Mouse (Mus musculus) limb, embryonic 12.5 days (tissue): ENCODE results near the gene Lif. TPM values are rescaled to one million over a fixed set of nuclear protein-coding genes. Genes with fewer than 3 reads are reported as not detected.
A peak's percentile ranks its signal among the peaks of the same experiment; 100 is the strongest.

ENCODE experiments used
- ATAC-seq: fragments of 200-750 bp; cut with Nextera tagmentation; 2 replicates; pipeline ENCODE4 v1.8.0; 2017; ENCODE audit warnings: low read depth, moderate TSS enrichment; ENCODE audit not compliant: insufficient number of reproducible peaks, insufficient read depth, low FRiP score, low TSS enrichment
- H3K27ac ChIP-seq: fragments of 300-500 bp; sonication (generic); 2 replicates; pipeline ENCODE4 v1.5.1; 2016; ENCODE audit warnings: mild to moderate bottlenecking, moderate library complexity
- H3K27me3 ChIP-seq: fragments of 300-500 bp; sonication (generic); 2 replicates; pipeline ENCODE4 v1.6.1; 2016; ENCODE audit warnings: mild to moderate bottlenecking, moderate library complexity
- H3K36me3 ChIP-seq: fragments of 300-500 bp; sonication (generic); 2 replicates; pipeline ENCODE4 v1.6.1; 2016; ENCODE audit warnings: mild to moderate bottlenecking, moderate library complexity
- H3K4me1 ChIP-seq: fragments of 300-500 bp; sonication (generic); replicated peaks from 2 replicates; pipeline ENCODE4 v1.6.1; 2016
- H3K4me2 ChIP-seq: fragments of 300-500 bp; sonication (generic); 2 replicates; pipeline ENCODE4 v1.6.1; 2016; ENCODE audit warnings: mild to moderate bottlenecking, moderate library complexity
- H3K4me3 ChIP-seq: fragments of 300-500 bp; sonication (generic); replicated peaks from 2 replicates; pipeline ENCODE4 v1.5.1; 2016; ENCODE audit warnings: mild to moderate bottlenecking
- H3K9ac ChIP-seq: fragments of 300-500 bp; sonication (generic); replicated peaks from 2 replicates; pipeline ENCODE4 v1.6.1; 2016; ENCODE audit warnings: mild to moderate bottlenecking, moderate library complexity
- H3K9me3 ChIP-seq: fragments of 300-500 bp; sonication (generic); 2 replicates; pipeline ENCODE4 v1.6.1; 2016; ENCODE audit warnings: mild to moderate bottlenecking, moderate library complexity
- WGBS: fragments of 180-500 bp; shearing (Covaris S2); methylation state at CpG from one replicate; pipeline ENCODE4 v1.1.7; 2016; 5-methylcytosine and 5-hydroxymethylcytosine counted together
- polyA plus RNA-seq: library from polyadenylated mRNA; unstranded; fragments of >200 nt; fragmentation: Nextera tagmentation; extraction: Ambion mirVana; gene quantifications from 2 replicates; pipeline ENCODE4 v1.2.1, GENCODE M21; 2016

The Lif gene
- polyA plus RNA-seq = 0.05 and 0.06 TPM in 2 replicates

- peaks cover 20% of the 10 kb centered on the region for H3K4me1 ChIP-seq
- ATAC-seq = no peak
- no peaks in the 10 kb centered on the region for H3K9me3 ChIP-seq
- H3K27ac ChIP-seq = no peak within 1 kb of the TSS
- no peaks in the 10 kb centered on the region for H3K27me3 ChIP-seq
- H3K9ac ChIP-seq = no peak within 1 kb of the TSS
- WGBS = 55% methylated on average over 11 of the region's 11 CpGs
- H3K36me3 ChIP-seq = no peaks in the 10 kb centered on the region
- no peak within 1 kb of the TSS for H3K4me2 ChIP-seq
- H3K4me3 ChIP-seq = no peak within 1 kb of the TSS
These were observed at the start of gene Lif for GRCm38 (mm10) chr11:4256846-4257607. TSS of gene Lif (plus strand) at chr11:4257557.

GRCm38 (mm10) chr11:4207655-4208054, 49.7 kb upstream of the Lif start:
- Histone ChIP-seq H3K4me3 (no peak overlapping the region), H3K9ac (no peak overlapping the region), H3K27ac (no peak overlapping the region), H3K4me1 (no peaks in the 10 kb centered on the region), H3K4me2 (no peak overlapping the region), H3K36me3 (peaks cover 71% of the 10 kb centered on the region), H3K9me3 (no peaks in the 10 kb centered on the region), H3K27me3 (no peaks in the 10 kb centered on the region)
- no peak for ATAC-seq
- WGBS = 91% methylated on average over 9 of the region's 9 CpGs

GRCm38 (mm10) chr11:4209556-4209955, 47.8 kb upstream of the Lif start:
- 75% methylated on average over 5 of the region's 5 CpGs for WGBS

GRCm38 (mm10) chr11:4210786-4211185, 46.6 kb upstream of the Lif start:
- Histone ChIP-seq H3K4me1 (no peaks in the 10 kb centered on the region), H3K9ac (no peak overlapping the region), H3K9me3 (no peaks in the 10 kb centered on the region), H3K4me2 (no peak overlapping the region), H3K27me3 (no peaks in the 10 kb centered on the region), H3K36me3 (peaks cover 99% of the 10 kb centered on the region), H3K4me3 (no peak overlapping the region), H3K27ac (no peak overlapping the region)
- no peak for ATAC-seq
- 69% methylated on average over 1 of the region's 1 CpGs for WGBS

More at GRCm38 (mm10) chr11:4209556-4209955, 47.8 kb upstream of the Lif start:
- H3K4me1 ChIP-seq = no peaks in the 10 kb centered on the region
- H3K4me3 ChIP-seq = no peak overlapping the region
- H3K27ac ChIP-seq = no peak overlapping the region
- peaks cover 90% of the 10 kb centered on the region for H3K36me3 ChIP-seq
- H3K9ac ChIP-seq = no peak overlapping the region
- no peak for ATAC-seq
- H3K4me2 ChIP-seq = no peak overlapping the region
- no peaks in the 10 kb centered on the region for H3K27me3 ChIP-seq
- no peaks in the 10 kb centered on the region for H3K9me3 ChIP-seq

- H3K27me3 ChIP-seq = peaks cover 7% of the 10 kb centered on the region
- H3K4me3 ChIP-seq = no peak overlapping the region
- H3K9ac ChIP-seq = no peak overlapping the region
- H3K27ac ChIP-seq = no peak overlapping the region
- H3K9me3 ChIP-seq = peaks cover 5% of the 10 kb centered on the region; the same call in 1 of the 2 replicates
- H3K4me1 ChIP-seq = peaks cover 3% of the 10 kb centered on the region; the same call in 1 of the 2 replicates
- no peak for ATAC-seq
- H3K36me3 ChIP-seq = peaks cover 84% of the 10 kb centered on the region
- 93% methylated on average over 10 of the region's 10 CpGs for WGBS
- no peak overlapping the region for H3K4me2 ChIP-seq
These were observed 44.2 kb upstream of the Lif start for GRCm38 (mm10) chr11:4213107-4213506.

- Histone ChIP-seq H3K9me3 (peaks cover 5% of the 10 kb centered on the region; the same call in 1 of the 2 replicates), H3K36me3 (peaks cover 69% of the 10 kb centered on the region), H3K9ac (no peak overlapping the region), H3K4me1 (peaks cover 14% of the 10 kb centered on the region; the same call in 1 of the 2 replicates), H3K27ac (no peak overlapping the region), H3K27me3 (peaks cover 22% of the 10 kb centered on the region), H3K4me2 (no peak overlapping the region), H3K4me3 (no peak overlapping the region)
- 96% methylated on average over 14 of the region's 14 CpGs for WGBS
- ATAC-seq = no peak
These were observed 42.8 kb upstream of the Lif start for GRCm38 (mm10) chr11:4214572-4214971.

- 81% methylated on average over 10 of the region's 10 CpGs for WGBS
- Histone ChIP-seq H3K4me3 (no peak overlapping the region), H3K4me1 (peaks cover 14% of the 10 kb centered on the region; the same call in 1 of the 2 replicates), H3K27me3 (peaks cover 26% of the 10 kb centered on the region), H3K27ac (no peak overlapping the region), H3K9me3 (peaks cover 5% of the 10 kb centered on the region; the same call in 1 of the 2 replicates), H3K4me2 (no peak overlapping the region), H3K36me3 (peaks cover 64% of the 10 kb centered on the region), H3K9ac (no peak overlapping the region)
- no peak for ATAC-seq
These were observed 42.3 kb upstream of the Lif start for GRCm38 (mm10) chr11:4215061-4215460.

- Histone ChIP-seq H3K4me2 (no peak overlapping the region), H3K4me1 (peaks cover 14% of the 10 kb centered on the region; the same call in 1 of the 2 replicates), H3K9me3 (peaks cover 5% of the 10 kb centered on the region; the same call in 1 of the 2 replicates), H3K4me3 (no peak overlapping the region), H3K9ac (no peak overlapping the region), H3K36me3 (peaks cover 51% of the 10 kb centered on the region), H3K27me3 (peaks cover 33% of the 10 kb centered on the region), H3K27ac (peak overlapping the region; percentile 4; the same call in 1 of the 2 replicates)
- ATAC-seq = no peak
- WGBS = 86% methylated on average over 9 of the region's 9 CpGs
These were observed 40.9 kb upstream of the Lif start for GRCm38 (mm10) chr11:4216248-4217000.

GRCm38 (mm10) chr11:4217914-4218629, 39.3 kb upstream of the Lif start, which contains the start of gene Castor1:
TSS of gene Castor1 (plus strand) at chr11:4218225.
- peak within 1 kb of the TSS; percentile 90 for H3K4me2 ChIP-seq
- peak within 1 kb of the TSS; percentile 61 for H3K9ac ChIP-seq
- H3K9me3 ChIP-seq = peaks cover 5% of the 10 kb centered on the region; the same call in 1 of the 2 replicates
- no peak within 1 kb of the TSS for H3K27ac ChIP-seq
- WGBS = 1% methylated on average over 56 of the region's 56 CpGs
- H3K4me3 ChIP-seq = peak within 1 kb of the TSS; percentile 50
- H3K36me3 ChIP-seq = peaks cover 35% of the 10 kb centered on the region
- ATAC-seq = peak; percentile 53
- peaks cover 33% of the 10 kb centered on the region for H3K27me3 ChIP-seq
- H3K4me1 ChIP-seq = peaks cover 14% of the 10 kb centered on the region; the same call in 1 of the 2 replicates

- Histone ChIP-seq H3K9me3 (peaks cover 5% of the 10 kb centered on the region; the same call in 1 of the 2 replicates), H3K4me3 (peak overlapping the region; percentile 50), H3K4me1 (peaks cover 17% of the 10 kb centered on the region; the same call in 1 of the 2 replicates), H3K9ac (peak overlapping the region; percentile 61; the same call in 1 of the 2 replicates), H3K4me2 (peak overlapping the region; percentile 90), H3K27me3 (peaks cover 33% of the 10 kb centered on the region), H3K27ac (no peak overlapping the region), H3K36me3 (peaks cover 30% of the 10 kb centered on the region)
- no peak for ATAC-seq
- 3% methylated on average over 6 of the region's 6 CpGs for WGBS
These were observed 38.7 kb upstream of the Lif start for GRCm38 (mm10) chr11:4218637-4219036.
